Mouse (Mus musculus) adrenal gland, postnatal 4 days (tissue): ENCODE results near the gene Dmxl2. TPM values are rescaled to one million over a fixed set of nuclear protein-coding genes. Genes with fewer than 3 reads are reported as not detected.

Source experiments
- DNase-seq, 2 experiments: peaks; one replicate each; pipeline ENCODE4 v3.0.0; 2021 to 2022; ENCODE audit warnings: low spot score in 2 of 2, mixed read lengths in 2 of 2
- total RNA-seq, 2 experiments: library from RNA; stranded (reverse); gene quantifications; 2 replicates each; pipeline ENCODE4 v1.2.3; 2021

Dmxl2 gene
- total RNA-seq, 2 experiments from 2014 or later, result 18.8 to 23.4 TPM

GRCm38 (mm10) chr9:54500832-54501452 is 484 bp downstream of the Dmxl2 start:
- DNase-seq, result peak; percentile 10 to 19

GRCm38 (mm10) chr9:54499791-54500190 is 1.6 kb downstream of the Dmxl2 start:
- no peak for DNase-seq

GRCm38 (mm10) chr9:54499291-54499690 is 2.1 kb downstream of the Dmxl2 start:
- DNase-seq, result no peak

- no peak for DNase-seq
Observed at GRCm38 (mm10) chr9:54490431-54490830, 11.0 kb downstream of the Dmxl2 start.

GRCm38 (mm10) chr9:54489599-54489998 is 11.8 kb downstream of the Dmxl2 start:
- DNase-seq, result no peak

GRCm38 (mm10) chr9:54484927-54485326 is 16.5 kb downstream of the Dmxl2 start:
- DNase-seq, result no peak

GRCm38 (mm10) chr9:54483215-54483614 is 18.2 kb downstream of the Dmxl2 start:
- DNase-seq, result no peak

GRCm38 (mm10) chr9:54482763-54483162 is 18.7 kb downstream of the Dmxl2 start:
- no peak for DNase-seq

GRCm38 (mm10) chr9:54479054-54479453 is 22.4 kb downstream of the Dmxl2 start:
- no peak for DNase-seq

GRCm38 (mm10) chr9:54478117-54478516 is 23.3 kb downstream of the Dmxl2 start:
- no peak for DNase-seq

GRCm38 (mm10) chr9:54474546-54474945 is 26.9 kb downstream of the Dmxl2 start:
- no peak for DNase-seq

- no peak for DNase-seq
Observed at GRCm38 (mm10) chr9:54474031-54474430, 27.4 kb downstream of the Dmxl2 start.

- DNase-seq, result no peak
Observed at GRCm38 (mm10) chr9:54472784-54473183, 28.6 kb downstream of the Dmxl2 start.

- no peak for DNase-seq
Observed at GRCm38 (mm10) chr9:54469339-54469738, 32.1 kb downstream of the Dmxl2 start.

- DNase-seq, result no peak
Observed at GRCm38 (mm10) chr9:54467433-54467933, 33.9 kb downstream of the Dmxl2 start.

GRCm38 (mm10) chr9:54463483-54464054 is 37.9 kb downstream of the Dmxl2 start:
- no peak for DNase-seq

GRCm38 (mm10) chr9:54439015-54439414 is 62.4 kb downstream of the Dmxl2 start:
- no peak for DNase-seq

- peak in 1 of 2 experiments; percentile 7 for DNase-seq
Observed at GRCm38 (mm10) chr9:54438246-54438645, 63.2 kb downstream of the Dmxl2 start.

GRCm38 (mm10) chr9:54416238-54416637 is 85.2 kb downstream of the Dmxl2 start:
- DNase-seq, result no peak

GRCm38 (mm10) chr9:54356756-54357155 is 144.7 kb downstream of the Dmxl2 start:
- no peak for DNase-seq

- DNase-seq, result no peak
Observed at GRCm38 (mm10) chr9:54342026-54342425, 159.4 kb downstream of the Dmxl2 start.

- peak in 1 of 2 experiments; percentile 25 for DNase-seq
Observed at GRCm38 (mm10) chr9:54336532-54337144, 164.8 kb downstream of the Dmxl2 start.
